Mouse (Mus musculus) sigmoid colon, adult 10 weeks (tissue): Measurements from ENCODE around the gene Aplnr. TPM values are rescaled to one million over a fixed set of nuclear protein-coding genes. Genes with fewer than 3 reads are reported as not detected.

Experiments used
- polyA plus RNA-seq: library from polyadenylated mRNA; stranded (reverse); fragments of 350-450 nt; fragmentation: Illumina TruSeq; extraction: RNeasy Lipid Tissue Mini Kit (QIAGEN cat#74804); gene quantifications from one replicate; pipeline ENCODE4 v1.2.3, GENCODE M21; 2014; ENCODE audit warnings: low read depth, low replicate concordance

Aplnr gene
- 4.4 TPM for polyA plus RNA-seq

DNA sequence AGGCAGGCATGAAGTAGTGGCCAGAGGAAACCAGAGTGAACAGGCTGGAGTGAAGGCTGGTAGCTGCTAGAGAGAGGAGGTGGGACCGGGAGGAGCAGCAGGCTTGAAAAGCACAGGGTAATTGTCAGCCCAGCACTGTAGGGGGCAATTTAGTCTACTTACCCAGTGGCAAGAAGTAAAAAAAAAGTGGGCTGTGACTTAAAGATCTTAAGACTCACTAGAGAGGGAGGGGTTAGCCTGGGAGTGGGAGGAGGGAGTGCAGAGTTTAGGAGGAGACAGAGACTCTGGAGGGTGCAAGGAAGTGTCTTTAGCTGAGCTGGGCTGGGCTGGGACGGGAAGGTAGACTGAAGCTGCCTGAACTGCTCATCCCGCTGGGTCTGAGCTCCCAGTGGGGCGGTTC, at the start of gene Aplnr:
TSS of gene Aplnr (plus strand) at position 137 of the 400 bp plus-strand sequence.

Other genes starting within 250 kb of the Aplnr start
- not detected for gene Rtn4rl2, start 249.5 kb upstream of the Aplnr start, polyA plus RNA-seq
- gene Slc43a3, start 199.6 kb upstream of the Aplnr start, polyA plus RNA-seq: 25.2 TPM
- gene Prg2, start 155.8 kb upstream of the Aplnr start, polyA plus RNA-seq: not detected
- not detected for gene Prg3, start 148.0 kb upstream of the Aplnr start, polyA plus RNA-seq
- gene Ssrp1, start 99.0 kb upstream of the Aplnr start, polyA plus RNA-seq: 82.5 TPM
- gene P2rx3, start 98.8 kb upstream of the Aplnr start, polyA plus RNA-seq: 0.54 TPM
- 1.4 TPM for gene Tnks1bp1, start 88.2 kb upstream of the Aplnr start, polyA plus RNA-seq
- 3.7 TPM for gene Lrrc55, start 61.0 kb downstream of the Aplnr start, polyA plus RNA-seq
- not detected for gene Olfr987, start 203.1 kb downstream of the Aplnr start, polyA plus RNA-seq
- gene Olfr988, start 227.0 kb downstream of the Aplnr start, polyA plus RNA-seq: not detected